Mouse (Mus musculus) C2C12 (cell line): ENCODE results near the gene Fastk. TPM values are rescaled to one million over a fixed set of nuclear protein-coding genes. Genes with fewer than 3 reads are reported as not detected.

Experiments
- H3K27me3 ChIP-seq: one replicate; pipeline ENCODE4 v1.6.1; 2011; ENCODE audit not compliant: control insufficient read depth, insufficient read depth, insufficient read length
- H3K36me3 ChIP-seq: one replicate; pipeline ENCODE4 v1.6.1; 2011; ENCODE audit not compliant: control insufficient read depth, insufficient read depth
- H3K4me3 ChIP-seq: one replicate; pipeline ENCODE4 v1.5.1; 2011; ENCODE audit warnings: mild to moderate bottlenecking, control low read depth; ENCODE audit not compliant: poor library complexity, insufficient read depth, severe bottlenecking
- H3K79me2 ChIP-seq: one replicate; pipeline ENCODE4 v1.6.1; 2011; ENCODE audit not compliant: control insufficient read depth, insufficient read depth
- H3K79me3 ChIP-seq: one replicate; pipeline ENCODE4 v1.6.1; 2011; ENCODE audit warnings: low read depth, control low read depth
- H3ac ChIP-seq: one replicate; pipeline ENCODE3; 2011; ENCODE audit warnings: low read depth; ENCODE audit not compliant: control insufficient read depth, insufficient read length
- CEBPB ChIP-seq: IDR thresholded peaks from one replicate; pipeline ENCODE4 v1.6.1; 2011; ENCODE audit warnings: low read depth, mild to moderate bottlenecking, control low read depth, moderate library complexity
- CTCF ChIP-seq: IDR thresholded peaks from one replicate; pipeline ENCODE4 v1.5.1; 2011; ENCODE audit not compliant: control insufficient read depth, insufficient read depth, insufficient read length
- FOSL1 ChIP-seq: IDR thresholded peaks from one replicate; pipeline ENCODE4 v1.8.0; 2011; ENCODE audit warnings: mild to moderate bottlenecking, low read length; ENCODE audit not compliant: poor library complexity, insufficient read depth, severe bottlenecking
- MAX ChIP-seq: IDR thresholded peaks from one replicate; pipeline ENCODE4 v1.6.1; 2011; ENCODE audit warnings: mild to moderate bottlenecking, control low read depth
- MYOD1 ChIP-seq: IDR thresholded peaks from one replicate; pipeline ENCODE4 v1.6.1; 2011; ENCODE audit warnings: low read depth; ENCODE audit not compliant: control insufficient read depth, insufficient read length
- MYOG ChIP-seq: IDR thresholded peaks from one replicate; pipeline ENCODE4 v1.6.1; 2011; ENCODE audit not compliant: control insufficient read depth, insufficient read length; ENCODE audit errors: extremely low read depth
- USF1 ChIP-seq: IDR thresholded peaks from one replicate; pipeline ENCODE4 v1.6.1; 2011; ENCODE audit warnings: low read depth, mild to moderate bottlenecking, control low read depth, moderate library complexity
- long read RNA-seq, 2 experiments: library from polyadenylated mRNA; unstranded; transcript quantifications; one replicate each; pipeline ENCODE4 v2.0.0; 2019 to 2020
- polyA plus RNA-seq: library from polyadenylated mRNA; unstranded; fragments of >200 nt; fragmentation: generic; extraction: Trizol; gene quantifications from one replicate; pipeline ENCODE4 v1.2.1, GENCODE M21; 2012; ENCODE audit warnings: missing spikeins

Fastk gene
- 90.3 TPM for polyA plus RNA-seq
- long read RNA-seq, experiment 1, transcript Fastk-201 (10 exons, 1,893 nt), result major isoform, 63 of 80 reads
- long read RNA-seq, experiment 1, partial matches to known transcripts, result 4 of 80 reads
- long read RNA-seq, experiment 1, other reads (novel, unspliced or antisense), result 10 of 80 reads
- long read RNA-seq, experiment 2, transcript Fastk-213 (9 exons, 2,552 nt), result minor isoform, 13 of 422 reads
- long read RNA-seq, experiment 2, transcript Fastk-201 (10 exons, 1,893 nt), result major isoform, 290 of 422 reads
- long read RNA-seq, experiment 2, partial matches to known transcripts, result 16 of 422 reads
- long read RNA-seq, experiment 2, other reads (novel, unspliced or antisense), result 102 of 422 reads

GRCm38 (mm10) chr5:24444746-24445427, at the start of gene Fastk:
Fastk (minus strand) TSS chr5:24445287.
- H3ac ChIP-seq, result peak within 1 kb of the TSS; percentile 89
- H3K27me3 ChIP-seq, result no peaks in the 10 kb centered on the region
- H3K79me2 ChIP-seq, result peaks cover 22% of the 10 kb centered on the region
- peak within 1 kb of the TSS; percentile 75 for H3K4me3 ChIP-seq
- TF ChIP-seq CTCF (no peak), USF1 (no peak), MAX (no peak), MYOG (no peak), MYOD1 (no peak), FOSL1 (no peak), CEBPB (no peak)
- peaks cover 35% of the 10 kb centered on the region for H3K36me3 ChIP-seq
- peaks cover 8% of the 10 kb centered on the region for H3K79me3 ChIP-seq

- no peak for TF ChIP-seq MYOD1
- TF ChIP-seq FOSL1, result no peak
- no peak for TF ChIP-seq MYOG
- no peak for TF ChIP-seq CTCF
- TF ChIP-seq CEBPB, result no peak
- TF ChIP-seq USF1, result no peak
- no peak for TF ChIP-seq MAX
- Histone ChIP-seq H3K79me2 (no peaks in the 10 kb centered on the region), H3K27me3 (no peaks in the 10 kb centered on the region), H3K4me3 (no peak overlapping the region), H3ac (no peak overlapping the region), H3K36me3 (peaks cover 71% of the 10 kb centered on the region), H3K79me3 (no peaks in the 10 kb centered on the region)
Observed at GRCm38 (mm10) chr5:24492546-24493285, 47.6 kb upstream of the Fastk start.

- no peak for TF ChIP-seq CTCF
- TF ChIP-seq CEBPB, result no peak
- no peak for TF ChIP-seq MYOG
- TF ChIP-seq USF1, result no peak
- TF ChIP-seq FOSL1, result no peak
- TF ChIP-seq MAX, result no peak
- no peak for TF ChIP-seq MYOD1
- H3K27me3 ChIP-seq, result no peaks in the 10 kb centered on the region
- no peak overlapping the region for H3K4me3 ChIP-seq
- no peaks in the 10 kb centered on the region for H3K79me3 ChIP-seq
- peaks cover 70% of the 10 kb centered on the region for H3K36me3 ChIP-seq
- no peaks in the 10 kb centered on the region for H3K79me2 ChIP-seq
- H3ac ChIP-seq, result no peak overlapping the region
Observed at GRCm38 (mm10) chr5:24490413-24490920, 45.4 kb upstream of the Fastk start.

- no peaks in the 10 kb centered on the region for H3K79me2 ChIP-seq
- peaks cover 63% of the 10 kb centered on the region for H3K36me3 ChIP-seq
- no peaks in the 10 kb centered on the region for H3K79me3 ChIP-seq
- TF ChIP-seq MYOD1 (no peak), USF1 (no peak), MAX (no peak), MYOG (no peak), CTCF (no peak), FOSL1 (no peak), CEBPB (no peak)
- H3K27me3 ChIP-seq, result no peaks in the 10 kb centered on the region
- H3K4me3 ChIP-seq, result no peak overlapping the region
- no peak overlapping the region for H3ac ChIP-seq
Observed at GRCm38 (mm10) chr5:24486738-24487137, 41.7 kb upstream of the Fastk start.

- Histone ChIP-seq H3ac (no peak overlapping the region), H3K4me3 (no peak overlapping the region), H3K27me3 (no peaks in the 10 kb centered on the region), H3K79me3 (no peaks in the 10 kb centered on the region), H3K79me2 (no peaks in the 10 kb centered on the region), H3K36me3 (peaks cover 61% of the 10 kb centered on the region)
- no peak for TF ChIP-seq MYOD1
- peak; percentile 65 for TF ChIP-seq CTCF
Observed at GRCm38 (mm10) chr5:24486097-24486496, 41.0 kb upstream of the Fastk start.
